In the genomic region with DNA sequence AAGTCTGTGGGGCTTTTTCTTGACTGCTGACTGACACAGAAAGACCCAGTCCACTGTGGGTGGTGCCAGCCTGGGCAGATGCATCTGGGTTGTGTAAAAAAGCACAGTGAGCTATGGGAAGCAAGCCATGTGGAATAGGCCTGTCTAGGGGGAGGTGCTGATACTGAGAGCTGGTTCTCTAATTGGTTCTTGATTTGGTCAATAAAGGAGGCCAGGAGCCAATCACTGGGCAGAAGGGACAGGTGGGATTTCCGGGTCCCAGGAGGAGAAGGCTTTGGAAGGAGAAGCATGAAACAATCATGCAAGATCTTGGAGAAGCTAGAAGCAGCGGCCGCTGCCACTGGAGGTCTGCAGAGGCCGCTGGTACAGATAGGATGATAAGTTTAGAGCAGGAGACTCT, we compare ENCODE assay signal across 32 mouse cellular contexts. TPM values are rescaled to one million over a fixed set of nuclear protein-coding genes. Genes with fewer than 3 reads are reported as not detected.
DNase-seq lines count a peak whose midpoint lies in the region; ATAC-seq and TF ChIP-seq lines count a peak whose summit lies in the region.
"Had no signal": no experiment of that assay in that cellular context is flagged by ENCODE, and none has a peak within 500 bp of the region (broad histone marks: within the 10 kb centered on the region; RNA-seq: fewer than 3 reads in every experiment).

No protein-coding gene starts in this region.

- no peak for TF ChIP-seq POLR2A in thymus, adult 2 months (IDR thresholded peaks at IDR 0.05; ENCODE audit: control insufficient read depth, extremely low read depth, insufficient read depth, low read length, poor library complexity)

- no peak overlapping the region for H3K9ac ChIP-seq in intestine, embryonic 15.5 days
- H3K9ac ChIP-seq: forebrain, embryonic 13.5 days; heart, embryonic 12.5 days; hindbrain, embryonic 13.5 days; limb, embryonic 15.5 days; liver, embryonic 14.5 days; neural tube, embryonic 13.5 days; stomach, embryonic 15.5 days had no signal

- no peaks in the 10 kb centered on the region for H3K27me3 ChIP-seq in thymus, adult 2 months (ENCODE audit: control insufficient read depth, insufficient read depth, low read length)
- no peaks in the 10 kb centered on the region for H3K27me3 ChIP-seq in intestine, embryonic 15.5 days (replicated peaks)
- H3K27me3 ChIP-seq: CH12.LX; forebrain, embryonic 13.5 days; heart, embryonic 12.5 days; hindbrain, embryonic 13.5 days; limb, embryonic 15.5 days; neural tube, embryonic 13.5 days; stomach, embryonic 15.5 days had no signal

- H3K4me3 ChIP-seq in thymus, adult 2 months (ENCODE audit: control insufficient read depth, insufficient read depth, low read length), result no peak overlapping the region
- no peak overlapping the region for H3K4me3 ChIP-seq in intestine, embryonic 15.5 days (replicated peaks)
- H3K4me3 ChIP-seq: forebrain, embryonic 13.5 days; heart, adult 2 months; heart, embryonic 12.5 days; hindbrain, embryonic 13.5 days; limb, embryonic 10.5 days; limb, embryonic 15.5 days; midbrain, embryonic 10.5 days; neural tube, embryonic 13.5 days; stomach, embryonic 15.5 days had no signal

- H3K4me2 ChIP-seq in intestine, embryonic 15.5 days (replicated peaks), result no peak overlapping the region
- H3K4me2 ChIP-seq: forebrain, embryonic 13.5 days; heart, embryonic 12.5 days; hindbrain, embryonic 13.5 days; limb, embryonic 15.5 days; neural tube, embryonic 13.5 days; stomach, embryonic 15.5 days had no signal

- ATAC-seq in intestine, embryonic 15.5 days, result no peak
- ATAC-seq: forebrain, embryonic 13.5 days; intestine, postnatal 0 days; midbrain, embryonic 16.5 days had no signal

- H3K27ac ChIP-seq in thymus, adult 2 months (ENCODE audit: control insufficient read depth, insufficient read depth, low read length), result peak overlapping the region; percentile 66
- no peak overlapping the region for H3K27ac ChIP-seq in intestine, embryonic 15.5 days
- H3K27ac ChIP-seq: forebrain, embryonic 13.5 days; heart, adult 2 months; hindbrain, embryonic 13.5 days; limb, embryonic 10.5 days; limb, embryonic 15.5 days; liver, embryonic 14.5 days; midbrain, embryonic 10.5 days; neural tube, embryonic 13.5 days; stomach, embryonic 15.5 days had no signal

- 81% methylated on average over 4 of the region's 4 CpGs for WGBS in thymus, adult 2 months
- 85% methylated on average over 4 of the region's 4 CpGs for WGBS in intestine, embryonic 15.5 days

- no peaks in the 10 kb centered on the region for H3K9me3 ChIP-seq in intestine, embryonic 15.5 days
- H3K9me3 ChIP-seq: forebrain, embryonic 13.5 days; hindbrain, embryonic 13.5 days; limb, embryonic 10.5 days; limb, embryonic 15.5 days; neural tube, embryonic 13.5 days; stomach, embryonic 15.5 days had no signal

- H3K36me3 ChIP-seq in thymus, adult 2 months (ENCODE audit: control insufficient read depth, insufficient read depth, low read length), result peaks cover 35% of the 10 kb centered on the region
- H3K36me3 ChIP-seq in intestine, embryonic 15.5 days, result peaks cover 30% of the 10 kb centered on the region

- DNase-seq in adrenal gland, postnatal 10 days, result peak; percentile 23
- DNase-seq in adrenal gland, postnatal 25 days, result no peak
- DNase-seq in thymus, adult 2 months, result no peak
- DNase-seq in thymus, postnatal 10 days (ENCODE audit: low spot score in 2 of 2), result no peak
- DNase-seq in R1 (ENCODE audit: low read depth, low spot score), result peak; percentile 79
- peak; percentile 25 for DNase-seq in thymus, postnatal 4 days
- DNase-seq in neural tube, embryonic 10.5 days (ENCODE audit: extremely low spot score, low spot score), result no peak
- DNase-seq: cerebellum, adult 9-10 months; cerebellum, postnatal 36 days; heart, adult 2 months; heart, postnatal 4 days; kidney, adult 9 months; kidney, postnatal 10 days; layer of hippocampus, postnatal 36 days; lung, adult 2 months; right cerebral cortex, postnatal 14 days had no signal

- no peak for TF ChIP-seq CTCF in thymus, adult 2 months (IDR thresholded peaks at IDR 0.05; ENCODE audit: borderline replicate concordance, control insufficient read depth, extremely low read depth, insufficient read depth, low read length, poor library complexity)

- peaks cover 20% of the 10 kb centered on the region for H3K4me1 ChIP-seq in thymus, adult 2 months (replicated peaks; ENCODE audit: control insufficient read depth, insufficient read depth, low read length)
- no peaks in the 10 kb centered on the region for H3K4me1 ChIP-seq in intestine, embryonic 15.5 days (replicated peaks)
- H3K4me1 ChIP-seq: forebrain, embryonic 13.5 days; heart, embryonic 12.5 days; hindbrain, embryonic 13.5 days; limb, embryonic 10.5 days; limb, embryonic 15.5 days; midbrain, embryonic 10.5 days; neural tube, embryonic 13.5 days; stomach, embryonic 15.5 days had no signal

RNA-seq across cellular contexts. Expression of gene Cnot10, which starts 27.4 kb away (rescaled TPM):
- 10 to 100 TPM; 36.0 to 39.9 TPM for total RNA-seq in adrenal gland, postnatal 10 days (2021)
- total RNA-seq in adrenal gland, postnatal 25 days (2021), result 35.3 and 43.7 TPM in 2 replicates
- 42.6 and 45.2 TPM in 2 replicates for polyA plus RNA-seq in thymus, adult 2 months (2012; rRNA removed)
- polyA plus RNA-seq in intestine, embryonic 15.5 days (2015; fragmentation: Nextera tagmentation; extraction: Ambion mirVana), result 51.9 and 53.1 TPM in 2 replicates

RNA-seq across cellular contexts. Expression of gene Trim71, which starts 48.4 kb away (rescaled TPM):
- total RNA-seq in adrenal gland, postnatal 10 days (2021), result under 1 TPM in 1 of 2 experiments, not detected in 1; 0.09 TPM
- 0.06 TPM in 1 of 2 replicates, not detected in the other for total RNA-seq in adrenal gland, postnatal 25 days (2021)
- 0.03 TPM in 1 of 2 replicates, not detected in the other for polyA plus RNA-seq in thymus, adult 2 months (2012; rRNA removed)
- polyA plus RNA-seq in intestine, embryonic 15.5 days (2015; fragmentation: Nextera tagmentation; extraction: Ambion mirVana), result 4.1 TPM in 2 replicates
- total RNA-seq: heart, adult 2 months; heart, postnatal 4 days had no signal
- polyA plus RNA-seq: heart, adult 2 months; heart, postnatal 0 days; large intestine, adult 2 months; small intestine, adult 2 months had no signal

Comparison
In these comparisons a context has a peak if more than half of its experiments do, and no peak if none do; other contexts are left out.
1. DNase-seq: peak in adrenal gland, postnatal 10 days (single experiment), R1 (single experiment) and thymus, postnatal 4 days (single experiment); none in adrenal gland, postnatal 25 days (single experiment), thymus, adult 2 months (single experiment), thymus, postnatal 10 days (0 of 2) and neural tube, embryonic 10.5 days (single experiment).